Mouse (Mus musculus): Measurements from ENCODE around the gene Wasf1. TPM values are rescaled to one million over a fixed set of nuclear protein-coding genes. Genes with fewer than 3 reads are reported as not detected.

Gene Wasf1
- 4.9 and 5.2 TPM in 2 replicates for total RNA-seq (2012; rRNA removed)

DNA sequence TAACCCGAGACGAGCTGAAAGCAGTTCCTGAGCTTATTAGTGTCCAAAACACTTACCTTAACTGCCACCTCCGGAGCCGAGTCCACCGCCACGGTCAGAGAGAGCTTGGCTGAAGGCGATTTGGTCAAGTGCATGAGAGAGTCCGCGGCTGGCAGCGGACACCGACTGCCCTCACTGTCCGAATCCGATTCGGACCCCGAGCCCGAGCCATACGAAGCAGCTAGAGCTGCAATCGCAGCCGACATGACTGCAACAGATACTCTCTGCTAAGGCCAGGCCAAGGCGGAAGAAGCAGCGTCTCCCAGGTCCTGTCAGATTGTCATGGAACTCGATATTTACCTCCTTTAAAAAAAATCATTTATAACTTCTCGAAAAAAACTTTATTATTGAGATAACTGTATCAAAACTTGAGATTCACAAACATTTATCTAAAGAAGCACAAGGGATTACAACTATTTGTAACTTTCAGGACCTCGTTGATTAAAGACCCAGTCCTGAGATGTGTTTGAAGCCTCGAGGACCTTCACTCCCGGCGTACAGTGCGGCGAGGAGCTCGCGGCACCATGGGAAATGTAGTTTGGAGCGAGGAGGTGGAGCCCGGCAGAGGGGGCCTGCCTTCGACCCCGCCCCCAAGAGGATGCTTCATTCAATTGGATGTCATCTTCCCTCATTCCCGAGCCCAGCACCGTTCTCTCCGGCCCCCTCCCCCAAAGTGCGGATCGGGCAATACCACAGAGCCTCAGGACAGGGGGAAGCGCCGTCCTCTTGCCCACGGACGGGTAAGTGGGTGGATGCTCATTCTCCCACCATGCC is at the start of gene Wasf1, which contains the start of gene Cdc40:
Gene Wasf1, plus strand, starts transcription at position 645 of the 813 bp plus-strand sequence.
Gene Cdc40, minus strand, starts transcription at position 481 of the 813 bp plus-strand sequence.
- H3K4me3 ChIP-seq (ENCODE audit: insufficient read depth in 1 of 2, low read depth in 1 of 2, low read length in 2 of 2, poor library complexity in 1 of 2, severe bottlenecking in 1 of 2) = peak within 1 kb of the TSS; percentile 92 to 99
- DNase-seq (ENCODE audit: low read depth, low spot score) = peak; percentile 97
- H3K27ac ChIP-seq (ENCODE audit: insufficient read depth, low read depth, low read length, poor library complexity, severe bottlenecking) = peak within 1 kb of the TSS; percentile 90
- peak within 1 kb of the TSS; percentile 98 for H3K9ac ChIP-seq (ENCODE audit: insufficient read depth, low read depth, low read length, poor library complexity, severe bottlenecking)
- no peaks in the 10 kb centered on the region for H3K36me3 ChIP-seq (ENCODE audit: control insufficient read depth, insufficient read depth, low read length, poor library complexity, severe bottlenecking)
- in situ Hi-C loops (cut with MboI; ENCODE audit: low sequenced_read_pairs in 2 of 2, unreplicated experiment in 2 of 2) = no loop called here
- peaks cover 0 to 2% of the 10 kb centered on the region in 2 experiments; a peak in 1 of 4 replicates for H3K4me1 ChIP-seq (ENCODE audit: control insufficient read depth in 2 of 2, insufficient read depth in 2 of 2, low read length in 2 of 2, poor library complexity in 1 of 2)
- TF ChIP-seq MAFK (IDR thresholded peaks at IDR 0.05; ENCODE audit: insufficient read depth, low read depth, low read length) (no peak), ZNF384 (IDR thresholded peaks at IDR 0.05; ENCODE audit: low read depth, low read length) (no peak), ZC3H11A (IDR thresholded peaks at IDR 0.05; ENCODE audit: borderline replicate concordance, low read depth, low read length) (no peak), CHD2 (IDR thresholded peaks at IDR 0.05; ENCODE audit: low read depth, low read length) (no peak), HCFC1 (IDR thresholded peaks at IDR 0.05; ENCODE audit: borderline replicate concordance, insufficient read depth, low read length) (peak; percentile 96)
- no peaks in the 10 kb centered on the region for H3K9me3 ChIP-seq (ENCODE audit: control insufficient read depth, insufficient read depth, low read depth, low read length)

GRCm38 (mm10) chr10:40840086-40840485 is 43.2 kb upstream of the Wasf1 start:
- H3K27ac ChIP-seq (ENCODE audit: insufficient read depth, low read depth, low read length, poor library complexity, severe bottlenecking) = no peak overlapping the region
- in situ Hi-C loops (cut with MboI; ENCODE audit: low sequenced_read_pairs in 2 of 2, unreplicated experiment in 2 of 2) = no loop called here
- TF ChIP-seq HCFC1 (IDR thresholded peaks at IDR 0.05; ENCODE audit: borderline replicate concordance, insufficient read depth, low read length) = no peak
- TF ChIP-seq CHD2 (IDR thresholded peaks at IDR 0.05; ENCODE audit: low read depth, low read length) = no peak
- no peak for TF ChIP-seq MAFK (IDR thresholded peaks at IDR 0.05; ENCODE audit: insufficient read depth, low read depth, low read length)
- no peak for TF ChIP-seq ZC3H11A (IDR thresholded peaks at IDR 0.05; ENCODE audit: borderline replicate concordance, low read depth, low read length)
- TF ChIP-seq ZNF384 (IDR thresholded peaks at IDR 0.05; ENCODE audit: low read depth, low read length) = no peak
- peaks cover 14% of the 10 kb centered on the region; the same call in 1 of the 2 replicates for H3K36me3 ChIP-seq (ENCODE audit: control insufficient read depth, insufficient read depth, low read length, poor library complexity, severe bottlenecking)
- peaks cover 2 to 7% of the 10 kb centered on the region in 2 experiments; a peak in 2 of 4 replicates for H3K4me1 ChIP-seq (ENCODE audit: control insufficient read depth in 2 of 2, insufficient read depth in 2 of 2, low read length in 2 of 2, poor library complexity in 1 of 2)
- H3K9me3 ChIP-seq (ENCODE audit: control insufficient read depth, insufficient read depth, low read depth, low read length) = no peaks in the 10 kb centered on the region
- H3K9ac ChIP-seq (ENCODE audit: insufficient read depth, low read depth, low read length, poor library complexity, severe bottlenecking) = no peak overlapping the region
- no peak overlapping the region for H3K4me3 ChIP-seq (ENCODE audit: insufficient read depth in 1 of 2, low read depth in 1 of 2, low read length in 2 of 2, poor library complexity in 1 of 2, severe bottlenecking in 1 of 2)
- DNase-seq (ENCODE audit: low read depth, low spot score) = no peak

DNA sequence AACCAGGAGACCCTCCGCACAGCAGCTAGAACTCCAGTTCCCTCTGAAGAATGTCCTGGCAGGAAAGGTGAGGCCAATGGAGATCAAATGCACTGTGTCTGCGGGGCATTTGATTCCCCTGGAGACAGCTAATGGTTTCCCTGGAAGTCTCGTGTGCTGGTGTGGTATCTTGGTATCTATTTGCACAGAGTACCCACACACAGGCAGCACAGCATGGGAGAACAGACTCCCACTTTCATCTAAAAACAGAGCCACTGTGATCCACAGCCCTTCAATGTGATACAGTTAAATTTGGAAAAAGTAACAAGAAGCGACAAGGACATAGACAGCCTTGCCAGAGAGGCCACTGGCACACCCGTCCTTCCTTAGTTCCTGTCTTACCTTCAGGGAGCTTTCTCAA is 39.4 kb upstream of the Wasf1 start:
- no peaks in the 10 kb centered on the region for H3K9me3 ChIP-seq (ENCODE audit: control insufficient read depth, insufficient read depth, low read depth, low read length)
- no peak overlapping the region for H3K9ac ChIP-seq (ENCODE audit: insufficient read depth, low read depth, low read length, poor library complexity, severe bottlenecking)
- DNase-seq (ENCODE audit: low read depth, low spot score) = no peak
- H3K36me3 ChIP-seq (ENCODE audit: control insufficient read depth, insufficient read depth, low read length, poor library complexity, severe bottlenecking) = peaks cover 18% of the 10 kb centered on the region
- H3K4me1 ChIP-seq (ENCODE audit: control insufficient read depth in 2 of 2, insufficient read depth in 2 of 2, low read length in 2 of 2, poor library complexity in 1 of 2) = peaks cover 2 to 7% of the 10 kb centered on the region in 2 experiments; a peak in 2 of 4 replicates
- H3K27ac ChIP-seq (ENCODE audit: insufficient read depth, low read depth, low read length, poor library complexity, severe bottlenecking) = no peak overlapping the region
- TF ChIP-seq HCFC1 (IDR thresholded peaks at IDR 0.05; ENCODE audit: borderline replicate concordance, insufficient read depth, low read length) = no peak
- no peak for TF ChIP-seq CHD2 (IDR thresholded peaks at IDR 0.05; ENCODE audit: low read depth, low read length)
- no peak for TF ChIP-seq ZNF384 (IDR thresholded peaks at IDR 0.05; ENCODE audit: low read depth, low read length)
- TF ChIP-seq MAFK (IDR thresholded peaks at IDR 0.05; ENCODE audit: insufficient read depth, low read depth, low read length) = no peak
- TF ChIP-seq ZC3H11A (IDR thresholded peaks at IDR 0.05; ENCODE audit: borderline replicate concordance, low read depth, low read length) = no peak
- in situ Hi-C loops (cut with MboI; ENCODE audit: low sequenced_read_pairs in 2 of 2, unreplicated experiment in 2 of 2) = no loop called here
- no peak overlapping the region for H3K4me3 ChIP-seq (ENCODE audit: insufficient read depth in 1 of 2, low read depth in 1 of 2, low read length in 2 of 2, poor library complexity in 1 of 2, severe bottlenecking in 1 of 2)

DNA sequence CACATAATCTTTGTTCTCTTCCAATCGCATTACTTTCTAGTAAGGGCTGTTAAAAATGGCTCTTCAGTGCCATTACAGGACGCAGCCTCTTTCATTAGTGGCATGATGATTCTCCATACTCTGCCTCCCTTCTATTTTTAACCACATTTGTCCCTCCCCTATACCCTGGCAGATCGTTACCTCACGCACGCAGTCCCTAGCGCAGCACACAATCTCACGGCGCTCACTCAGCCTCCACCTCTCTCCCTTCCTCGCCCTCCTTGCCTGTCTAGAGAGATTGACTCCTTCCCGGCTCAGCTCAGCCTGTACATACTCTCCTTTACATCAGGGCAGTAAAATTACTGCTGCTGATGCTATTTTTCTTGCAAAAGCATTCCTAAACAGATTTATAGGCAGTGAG is 38.7 kb upstream of the Wasf1 start:
- peaks cover 18% of the 10 kb centered on the region for H3K36me3 ChIP-seq (ENCODE audit: control insufficient read depth, insufficient read depth, low read length, poor library complexity, severe bottlenecking)
- H3K9me3 ChIP-seq (ENCODE audit: control insufficient read depth, insufficient read depth, low read depth, low read length) = no peaks in the 10 kb centered on the region
- in situ Hi-C loops (cut with MboI; ENCODE audit: low sequenced_read_pairs in 2 of 2, unreplicated experiment in 2 of 2) = no loop called here
- H3K4me1 ChIP-seq (ENCODE audit: control insufficient read depth in 2 of 2, insufficient read depth in 2 of 2, low read length in 2 of 2, poor library complexity in 1 of 2) = peaks cover 2 to 7% of the 10 kb centered on the region in 2 experiments; a peak in 2 of 4 replicates
- no peak overlapping the region for H3K4me3 ChIP-seq (ENCODE audit: insufficient read depth in 1 of 2, low read depth in 1 of 2, low read length in 2 of 2, poor library complexity in 1 of 2, severe bottlenecking in 1 of 2)
- TF ChIP-seq ZC3H11A (IDR thresholded peaks at IDR 0.05; ENCODE audit: borderline replicate concordance, low read depth, low read length) (no peak), HCFC1 (IDR thresholded peaks at IDR 0.05; ENCODE audit: borderline replicate concordance, insufficient read depth, low read length) (no peak), ZNF384 (IDR thresholded peaks at IDR 0.05; ENCODE audit: low read depth, low read length) (no peak), CHD2 (IDR thresholded peaks at IDR 0.05; ENCODE audit: low read depth, low read length) (no peak), MAFK (IDR thresholded peaks at IDR 0.05; ENCODE audit: insufficient read depth, low read depth, low read length) (no peak)
- H3K27ac ChIP-seq (ENCODE audit: insufficient read depth, low read depth, low read length, poor library complexity, severe bottlenecking) = no peak overlapping the region
- H3K9ac ChIP-seq (ENCODE audit: insufficient read depth, low read depth, low read length, poor library complexity, severe bottlenecking) = no peak overlapping the region
- no peak for DNase-seq (ENCODE audit: low read depth, low spot score)
